Mouse (Mus musculus) adrenal gland (tissue): ENCODE measurements around the gene Nfib.

ENCODE experiments used
- intact Hi-C: fragments of 180-260 bp; cut with DNase I; formaldehyde crosslinking; loops from one replicate; pipeline ENCODE4 v1.15.1; 2025

Nfib gene

GRCm38 (mm10) chr4:82635118-82635517, 70.4 kb downstream of the Nfib start:
- intact Hi-C loops = no loop called here

DNA sequence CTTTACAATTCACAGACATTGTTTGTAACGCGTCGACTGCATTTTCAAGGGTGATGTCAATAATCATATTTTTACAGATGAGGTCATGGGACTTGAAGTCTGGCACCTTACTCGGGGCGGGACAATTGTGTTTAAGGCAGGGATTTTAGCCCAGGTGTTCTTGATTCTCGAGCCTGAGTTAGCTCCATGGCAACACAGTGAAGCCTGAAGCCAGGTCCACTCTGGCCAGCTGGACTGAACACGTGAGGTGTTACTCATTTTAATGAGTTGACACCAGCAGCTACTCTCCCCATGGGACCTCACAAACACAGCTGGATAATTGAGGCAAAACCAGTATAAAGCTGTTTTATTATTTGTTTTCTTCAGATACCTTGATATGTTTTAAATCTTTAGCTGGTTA, 71.2 kb downstream of the Nfib start:
- intact Hi-C loops = no loop called here

DNA sequence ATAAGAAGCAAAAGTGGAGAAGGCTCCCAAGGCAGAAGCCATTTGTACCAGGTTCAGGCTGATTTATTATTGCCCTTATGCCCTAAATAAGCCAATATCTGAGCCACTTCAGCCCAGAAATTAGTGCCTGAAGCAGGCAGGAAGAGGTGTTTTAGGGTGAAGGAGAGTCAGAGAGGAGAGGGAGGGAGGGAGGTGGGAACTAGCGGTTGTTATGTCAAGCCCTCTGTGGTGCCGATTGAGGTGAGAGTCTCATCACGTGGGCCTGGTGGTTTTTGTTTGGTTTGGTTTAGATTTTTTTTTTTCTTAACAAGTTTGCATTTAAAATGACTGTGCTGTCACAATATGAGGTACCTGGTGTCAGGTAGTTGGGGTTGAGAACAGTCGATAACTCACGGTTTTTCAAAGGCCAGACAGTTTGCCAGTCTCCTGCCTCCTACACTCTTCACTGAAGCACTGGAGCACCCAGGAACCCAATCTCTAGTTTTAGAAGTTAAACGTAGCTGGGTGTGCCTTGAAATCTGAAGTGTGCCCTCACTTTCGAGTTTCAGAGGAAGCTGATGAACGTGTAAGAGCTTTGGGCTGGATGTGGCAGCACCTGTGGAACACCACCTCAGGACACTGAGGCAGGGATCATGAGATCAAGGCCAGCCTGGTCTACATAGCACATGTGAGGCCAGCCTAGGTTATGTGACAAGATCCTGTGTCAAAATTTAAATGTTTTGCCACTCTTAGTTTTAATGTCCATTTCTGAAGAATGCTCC, 81.1 kb downstream of the Nfib start:
- intact Hi-C loops = loop anchor here (10.0 kb wide), 1 partner anchor 1450 kb away; no protein-coding TSS in a partner anchor

- intact Hi-C loops = loop anchor here (10.0 kb wide), 1 partner anchor 1449 kb away; no protein-coding TSS in a partner anchor
These were observed 81.7 kb downstream of the Nfib start for GRCm38 (mm10) chr4:82623835-82624234.

DNA sequence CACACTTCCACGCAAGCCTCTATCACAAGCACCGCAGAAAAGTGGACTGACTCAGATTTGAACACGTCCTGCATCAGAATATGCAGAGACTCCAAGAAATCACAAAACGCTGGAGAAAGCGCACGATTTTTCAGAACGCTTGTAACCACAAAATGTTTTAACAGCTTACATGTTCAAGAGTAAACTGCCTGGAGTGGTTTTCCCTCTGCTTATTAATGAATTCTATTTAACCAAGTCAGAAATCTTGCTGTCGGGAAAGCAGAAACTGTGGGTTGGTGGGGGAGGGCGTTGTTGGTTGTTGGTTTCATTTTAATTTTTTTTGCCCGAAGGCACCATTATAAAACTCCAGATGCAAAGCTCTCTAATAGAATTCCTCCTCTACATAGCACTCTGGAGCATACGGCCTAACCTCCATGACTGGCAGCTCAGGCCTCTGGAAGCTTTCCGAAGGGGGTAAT, 82.4 kb downstream of the Nfib start:
- intact Hi-C loops = loop anchor here (10.0 kb wide), 1 partner anchor 1448 kb away; no protein-coding TSS in a partner anchor

GRCm38 (mm10) chr4:82622321-82622836, 83.2 kb downstream of the Nfib start:
- intact Hi-C loops = loop anchor here (10.0 kb wide), 1 partner anchor 1448 kb away; no protein-coding TSS in a partner anchor

DNA sequence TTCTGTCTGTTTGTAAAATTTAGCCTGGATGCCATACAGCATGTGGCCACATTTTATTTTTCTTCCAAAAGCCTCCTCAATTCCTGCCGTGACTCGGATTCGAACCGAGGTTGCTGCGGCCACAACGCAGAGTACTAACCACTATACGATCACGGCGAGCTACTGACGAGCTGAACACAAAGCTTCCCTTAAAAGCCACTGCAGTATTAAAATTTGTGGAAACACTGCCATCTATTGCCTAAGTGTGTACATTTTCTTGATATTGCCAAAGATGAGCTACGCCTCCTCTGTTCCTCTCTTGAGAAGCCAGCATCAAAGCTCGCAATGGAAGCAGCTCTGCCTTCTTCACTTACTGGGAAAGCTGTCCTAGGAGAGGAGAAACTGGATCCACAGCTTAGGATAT, 86.0 kb downstream of the Nfib start:
- intact Hi-C loops = loop anchor here (10.0 kb wide), 1 partner anchor 1125 kb away; no protein-coding TSS in a partner anchor

DNA sequence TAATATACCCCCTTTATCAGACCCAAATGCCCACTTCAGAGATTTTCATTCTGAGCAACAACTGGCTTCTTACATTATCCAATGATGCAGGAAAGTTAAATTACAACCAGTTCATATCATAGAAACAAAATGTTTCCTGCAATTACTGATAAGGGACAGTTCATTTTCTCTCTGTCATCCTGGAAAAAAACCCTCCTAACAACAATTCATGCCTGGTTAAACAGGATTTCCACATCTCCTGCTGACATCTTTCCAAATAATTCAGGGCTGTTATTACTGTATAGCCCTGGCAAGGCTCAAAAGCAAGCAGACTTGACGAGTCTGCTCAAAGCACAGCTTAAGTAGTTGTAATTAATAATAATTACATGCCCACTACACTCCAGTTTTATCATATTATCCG, 86.5 kb downstream of the Nfib start:
- intact Hi-C loops = loop anchor here (10.0 kb wide), 1 partner anchor 1124 kb away; no protein-coding TSS in a partner anchor

- intact Hi-C loops = loop anchor here (10.0 kb wide), 1 partner anchor 1122 kb away; no protein-coding TSS in a partner anchor
These were observed 88.3 kb downstream of the Nfib start for GRCm38 (mm10) chr4:82617257-82617656.

- intact Hi-C loops = loop anchor here (10.0 kb wide), 1 partner anchor 1121 kb away; no protein-coding TSS in a partner anchor
These were observed 89.8 kb downstream of the Nfib start for GRCm38 (mm10) chr4:82615712-82616111.

- intact Hi-C loops = loop anchor here (10.0 kb wide), 1 partner anchor 1120 kb away; no protein-coding TSS in a partner anchor
These were observed 91.1 kb downstream of the Nfib start for GRCm38 (mm10) chr4:82614466-82614805.

DNA sequence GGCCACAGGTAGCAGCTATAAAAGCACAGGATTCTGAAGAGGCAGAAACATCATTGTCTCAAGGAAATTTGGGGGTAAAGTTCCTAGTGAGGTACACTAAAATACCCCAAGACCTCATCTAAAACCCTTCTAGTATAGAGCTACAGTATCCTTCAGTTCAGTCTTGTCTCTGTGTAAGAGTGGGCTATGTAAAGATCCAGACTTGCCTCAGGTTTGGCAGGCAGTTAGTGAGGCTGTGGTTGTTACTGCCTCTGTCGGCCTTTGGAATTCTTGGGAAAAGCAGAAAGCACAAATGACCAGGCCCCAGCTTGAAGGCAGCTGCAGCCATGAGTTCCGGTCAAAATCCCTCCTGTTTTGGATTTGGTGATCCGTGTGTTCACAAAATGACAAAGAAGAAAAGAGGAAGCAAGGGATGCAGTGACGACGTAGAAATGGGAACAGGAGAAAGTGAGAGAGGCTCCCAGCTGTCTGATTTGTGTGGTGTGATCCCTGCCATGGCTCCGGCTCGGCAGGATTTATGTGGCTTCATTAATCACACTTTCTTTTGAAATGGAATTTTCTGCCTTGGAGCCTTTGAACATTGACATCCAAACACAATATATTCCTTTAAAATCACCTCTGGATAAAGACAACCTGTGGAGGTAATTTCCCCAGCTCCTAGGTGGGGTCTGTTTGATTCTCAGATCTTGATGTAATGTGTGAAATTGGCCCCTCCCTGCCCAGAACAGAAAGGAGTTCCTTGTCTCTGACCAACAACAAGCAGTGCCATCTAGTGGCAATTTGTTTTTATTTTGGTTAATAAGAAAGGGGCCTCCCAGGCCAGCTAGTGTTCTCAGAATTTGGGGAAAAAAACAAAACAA, 91.7 kb downstream of the Nfib start:
- intact Hi-C loops = loop anchor here (2.0 to 10.0 kb wide), 2 partner anchors 1049 to 1119 kb away; no protein-coding TSS in a partner anchor

- intact Hi-C loops = loop anchor here (10.0 kb wide), 1 partner anchor 1115 kb away; no protein-coding TSS in a partner anchor
These were observed 95.9 kb downstream of the Nfib start for GRCm38 (mm10) chr4:82609676-82610075.

DNA sequence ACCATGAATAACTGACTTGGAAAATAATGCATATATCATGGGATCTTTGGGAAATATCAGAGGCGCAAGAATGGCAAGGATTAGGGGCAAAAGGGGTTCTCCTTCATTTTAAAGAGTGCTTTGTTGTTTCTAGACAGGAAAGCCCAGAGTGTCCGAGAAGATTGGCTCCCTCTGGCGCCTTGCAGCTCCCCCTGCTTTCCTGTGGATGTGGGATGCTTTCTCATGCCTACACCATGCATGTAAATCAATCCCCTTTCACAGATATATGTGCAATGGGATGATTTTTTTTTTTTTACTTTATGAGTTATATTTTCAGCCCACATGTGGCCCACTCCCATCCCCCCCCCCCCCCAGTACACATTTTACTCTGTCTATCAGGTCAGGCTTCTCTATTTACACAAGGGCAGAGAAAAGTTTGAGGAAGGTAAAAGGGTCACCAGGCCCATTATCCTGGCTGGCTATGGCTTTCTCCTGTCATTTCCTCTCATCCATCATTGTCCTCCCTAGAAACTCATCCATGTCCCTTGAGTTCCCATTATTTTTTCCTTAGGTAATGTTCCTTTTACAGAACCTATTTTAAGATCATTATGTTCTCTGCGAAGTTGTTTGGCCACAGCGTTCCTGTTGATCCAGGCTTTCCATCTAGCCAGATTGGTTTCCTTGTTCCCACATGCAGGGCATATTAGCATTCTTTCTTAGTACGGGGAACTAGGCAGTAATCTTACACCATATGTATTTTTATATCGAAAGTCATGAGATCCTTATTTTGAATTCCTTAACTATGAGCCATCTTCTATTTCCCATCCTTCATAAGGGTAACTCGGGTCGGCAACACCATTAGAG, 96.6 kb downstream of the Nfib start:
- intact Hi-C loops = no loop called here

GRCm38 (mm10) chr4:82607266-82607665, 98.3 kb downstream of the Nfib start:
- intact Hi-C loops = no loop called here

DNA sequence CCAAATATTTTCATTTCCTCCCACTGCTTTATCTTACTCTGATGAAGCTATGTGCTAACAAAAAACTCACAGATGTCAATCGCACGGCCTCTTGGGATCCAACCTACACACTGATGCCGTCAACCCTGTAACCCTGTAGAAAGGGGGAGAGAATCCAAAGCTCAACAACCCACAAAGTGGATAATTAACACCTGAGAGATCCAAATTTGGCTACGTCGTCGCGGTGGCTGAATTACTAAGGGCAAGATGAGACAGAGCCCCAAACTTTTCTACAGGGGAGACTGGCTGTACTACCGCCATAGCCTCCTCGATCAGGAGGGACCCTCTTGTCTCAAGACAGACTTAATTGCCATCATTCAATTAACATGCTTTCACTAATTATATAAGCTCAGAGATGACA, 99.2 kb downstream of the Nfib start:
- intact Hi-C loops = no loop called here

- intact Hi-C loops = no loop called here
These were observed 100.3 kb downstream of the Nfib start for GRCm38 (mm10) chr4:82605034-82605784.

DNA sequence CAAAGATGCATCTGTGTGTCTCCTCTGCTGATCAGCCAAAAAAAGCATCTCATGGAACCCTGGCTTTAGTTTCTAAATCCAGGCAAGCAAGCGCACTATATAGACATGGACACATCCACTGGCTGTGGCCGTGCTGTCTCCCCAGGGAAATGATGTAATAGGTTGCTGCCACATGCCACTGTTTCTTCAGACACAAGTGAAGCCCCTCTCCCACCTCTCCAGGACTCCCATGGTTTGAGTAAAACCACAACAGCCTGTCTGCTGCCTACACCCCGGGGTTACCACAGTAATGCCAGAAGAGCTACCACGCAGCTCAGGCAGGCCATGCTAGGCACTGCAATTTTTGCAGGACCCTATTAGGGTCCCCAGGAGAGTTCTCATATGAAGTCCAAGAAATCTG, 101.0 kb downstream of the Nfib start:
- intact Hi-C loops = no loop called here

DNA sequence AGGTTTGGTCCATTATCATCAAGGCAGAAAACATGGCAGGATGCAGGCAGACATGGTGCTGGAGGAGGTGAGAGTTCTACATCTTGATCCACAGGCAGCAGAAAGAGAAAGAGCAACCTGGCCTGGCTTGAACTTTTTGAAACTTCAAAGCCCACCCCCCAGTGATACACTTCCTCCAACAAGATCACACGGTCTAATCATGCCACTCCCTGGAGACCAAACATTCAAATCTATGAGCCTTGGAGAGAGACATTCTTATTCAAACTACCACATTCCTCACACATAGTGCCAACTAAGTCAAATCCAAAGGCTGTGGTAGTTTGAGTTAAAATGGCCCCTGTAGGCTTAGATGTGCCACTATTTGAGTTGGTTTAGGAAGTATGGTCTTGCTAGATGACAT, 104.9 kb downstream of the Nfib start:
- intact Hi-C loops = no loop called here

- intact Hi-C loops = no loop called here
These were observed 107.1 kb downstream of the Nfib start for GRCm38 (mm10) chr4:82598436-82598835.
